Mouse (Mus musculus): Measurements from ENCODE around the gene Tfpi2. TPM values are rescaled to one million over a fixed set of nuclear protein-coding genes. Genes with fewer than 3 reads are reported as not detected.

Gene Tfpi2
- polyA plus RNA-seq, 1 experiment from 2014 or later: 5.7 TPM

GRCm38 (mm10) chr6:4003445-4003844 is 14.7 kb upstream of the Tfpi2 start:
- ATAC-seq (ENCODE audit: insufficient number of reproducible peaks, insufficient read depth, low FRiP score, low read depth): no peak
- H3K9ac ChIP-seq (ENCODE audit: low read length): no peak overlapping the region
- H3K4me2 ChIP-seq (ENCODE audit: low read length): peak overlapping the region; percentile 75
- no peaks in the 10 kb centered on the region for H3K27me3 ChIP-seq (ENCODE audit: control insufficient read depth, insufficient read depth, low read length)
- H3K27ac ChIP-seq (replicated peaks in 1 of 2; ENCODE audit: control insufficient read depth in 1 of 2, insufficient read depth in 1 of 2, low read depth in 2 of 2, low read length in 2 of 2): peak overlapping the region; percentile 93 to 96
- no peaks in the 10 kb centered on the region for H3K9me3 ChIP-seq (ENCODE audit: control insufficient read depth, low read length)
- peaks cover 3% of the 10 kb centered on the region; the same call in 1 of the 2 replicates for H3K36me3 ChIP-seq (ENCODE audit: control insufficient read depth, insufficient read depth, low read length)
- WGBS: 39% methylated on average over 4 of the region's 4 CpGs
- peaks cover 4 to 13% of the 10 kb centered on the region in 2 experiments; a peak in 2 of 4 replicates for H3K4me1 ChIP-seq (ENCODE audit: control insufficient read depth in 2 of 2, insufficient read depth in 2 of 2, low read length in 2 of 2)
- H3K4me3 ChIP-seq (ENCODE audit: control insufficient read depth in 1 of 2, insufficient read depth in 1 of 2, low read depth in 1 of 2, low read length in 2 of 2): peak overlapping the region; percentile 62 to 72

GRCm38 (mm10) chr6:4000716-4001115 is 12.0 kb upstream of the Tfpi2 start:
- no peaks in the 10 kb centered on the region for H3K36me3 ChIP-seq (ENCODE audit: control insufficient read depth, insufficient read depth, low read length)
- no peak overlapping the region for H3K27ac ChIP-seq (replicated peaks in 1 of 2; ENCODE audit: control insufficient read depth in 1 of 2, insufficient read depth in 1 of 2, low read depth in 2 of 2, low read length in 2 of 2)
- no peaks in the 10 kb centered on the region for H3K27me3 ChIP-seq (ENCODE audit: control insufficient read depth, insufficient read depth, low read length)
- H3K4me3 ChIP-seq (ENCODE audit: control insufficient read depth in 1 of 2, insufficient read depth in 1 of 2, low read depth in 1 of 2, low read length in 2 of 2): no peak overlapping the region
- H3K4me2 ChIP-seq (ENCODE audit: low read length): no peak overlapping the region
- no peaks in the 10 kb centered on the region for H3K9me3 ChIP-seq (ENCODE audit: control insufficient read depth, low read length)
- 66% methylated on average over 3 of the region's 3 CpGs for WGBS
- H3K4me1 ChIP-seq (ENCODE audit: control insufficient read depth in 2 of 2, insufficient read depth in 2 of 2, low read length in 2 of 2): peaks cover 4 to 5% of the 10 kb centered on the region in 2 experiments; a peak in 2 of 4 replicates
- no peak for ATAC-seq (ENCODE audit: insufficient number of reproducible peaks, insufficient read depth, low FRiP score, low read depth)
- no peak overlapping the region for H3K9ac ChIP-seq (ENCODE audit: low read length)

- Histone ChIP-seq H3K9me3 (ENCODE audit: control insufficient read depth, low read length) (no peaks in the 10 kb centered on the region), H3K36me3 (ENCODE audit: control insufficient read depth, insufficient read depth, low read length) (no peaks in the 10 kb centered on the region), H3K27me3 (ENCODE audit: control insufficient read depth, insufficient read depth, low read length) (no peaks in the 10 kb centered on the region), H3K9ac (ENCODE audit: low read length) (no peak overlapping the region), H3K4me2 (ENCODE audit: low read length) (no peak overlapping the region), H3K4me1 (ENCODE audit: control insufficient read depth in 2 of 2, insufficient read depth in 2 of 2, low read length in 2 of 2) (no peaks in the 10 kb centered on the region), H3K4me3 (ENCODE audit: control insufficient read depth in 1 of 2, insufficient read depth in 1 of 2, low read depth in 1 of 2, low read length in 2 of 2) (no peak overlapping the region), H3K27ac (replicated peaks in 1 of 2; ENCODE audit: control insufficient read depth in 1 of 2, insufficient read depth in 1 of 2, low read depth in 2 of 2, low read length in 2 of 2) (no peak overlapping the region)
- 64% methylated on average over 6 of the region's 6 CpGs for WGBS
- no peak for ATAC-seq (ENCODE audit: insufficient number of reproducible peaks, insufficient read depth, low FRiP score, low read depth)
Observed at GRCm38 (mm10) chr6:3999296-3999695, 10.6 kb upstream of the Tfpi2 start.

GRCm38 (mm10) chr6:3998089-3998488 is 9.4 kb upstream of the Tfpi2 start:
- Histone ChIP-seq H3K4me3 (ENCODE audit: control insufficient read depth in 1 of 2, insufficient read depth in 1 of 2, low read depth in 1 of 2, low read length in 2 of 2) (no peak overlapping the region), H3K9ac (ENCODE audit: low read length) (no peak overlapping the region), H3K4me2 (ENCODE audit: low read length) (no peak overlapping the region), H3K27me3 (ENCODE audit: control insufficient read depth, insufficient read depth, low read length) (no peaks in the 10 kb centered on the region), H3K36me3 (ENCODE audit: control insufficient read depth, insufficient read depth, low read length) (no peaks in the 10 kb centered on the region), H3K27ac (replicated peaks in 1 of 2; ENCODE audit: control insufficient read depth in 1 of 2, insufficient read depth in 1 of 2, low read depth in 2 of 2, low read length in 2 of 2) (no peak overlapping the region), H3K9me3 (ENCODE audit: control insufficient read depth, low read length) (no peaks in the 10 kb centered on the region), H3K4me1 (ENCODE audit: control insufficient read depth in 2 of 2, insufficient read depth in 2 of 2, low read length in 2 of 2) (no peaks in the 10 kb centered on the region)
- ATAC-seq (ENCODE audit: insufficient number of reproducible peaks, insufficient read depth, low FRiP score, low read depth): no peak
- 77% methylated on average over 4 of the region's 4 CpGs for WGBS

DNA sequence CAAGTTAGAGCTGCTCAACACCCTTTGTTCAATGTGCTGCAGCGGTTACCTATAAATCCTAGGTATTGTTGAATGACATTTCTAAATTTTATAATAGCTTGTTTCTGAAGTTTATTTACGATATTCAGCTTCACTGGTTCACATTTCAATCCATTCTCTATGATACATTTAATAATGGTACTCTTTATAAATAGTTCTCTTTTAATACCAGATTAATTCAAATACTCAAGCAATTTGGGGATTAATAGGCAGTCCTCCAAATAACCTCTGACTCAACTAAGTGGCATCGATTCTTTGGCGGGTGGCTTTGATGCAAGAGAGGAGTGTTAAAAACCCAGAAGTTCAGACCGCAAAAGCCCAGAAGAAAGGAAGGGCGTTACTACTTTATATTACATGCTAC is 4.8 kb upstream of the Tfpi2 start, which contains the start of gene Gngt1:
Gene Gngt1, plus strand, starts transcription at position 301 of the 400 bp plus-strand sequence.
- Histone ChIP-seq H3K27me3 (ENCODE audit: control insufficient read depth, insufficient read depth, low read length) (no peaks in the 10 kb centered on the region), H3K4me2 (ENCODE audit: low read length) (no peak within 1 kb of the TSS), H3K27ac (replicated peaks in 1 of 2; ENCODE audit: control insufficient read depth in 1 of 2, insufficient read depth in 1 of 2, low read depth in 2 of 2, low read length in 2 of 2) (no peak within 1 kb of the TSS), H3K9me3 (ENCODE audit: control insufficient read depth, low read length) (no peaks in the 10 kb centered on the region), H3K36me3 (ENCODE audit: control insufficient read depth, insufficient read depth, low read length) (no peaks in the 10 kb centered on the region), H3K4me1 (ENCODE audit: control insufficient read depth in 2 of 2, insufficient read depth in 2 of 2, low read length in 2 of 2) (no peaks in the 10 kb centered on the region), H3K9ac (ENCODE audit: low read length) (no peak within 1 kb of the TSS), H3K4me3 (ENCODE audit: control insufficient read depth in 1 of 2, insufficient read depth in 1 of 2, low read depth in 1 of 2, low read length in 2 of 2) (no peak within 1 kb of the TSS)
- ATAC-seq (ENCODE audit: insufficient number of reproducible peaks, insufficient read depth, low FRiP score, low read depth): no peak
- WGBS: 88% methylated on average over 6 of the region's 6 CpGs

DNA sequence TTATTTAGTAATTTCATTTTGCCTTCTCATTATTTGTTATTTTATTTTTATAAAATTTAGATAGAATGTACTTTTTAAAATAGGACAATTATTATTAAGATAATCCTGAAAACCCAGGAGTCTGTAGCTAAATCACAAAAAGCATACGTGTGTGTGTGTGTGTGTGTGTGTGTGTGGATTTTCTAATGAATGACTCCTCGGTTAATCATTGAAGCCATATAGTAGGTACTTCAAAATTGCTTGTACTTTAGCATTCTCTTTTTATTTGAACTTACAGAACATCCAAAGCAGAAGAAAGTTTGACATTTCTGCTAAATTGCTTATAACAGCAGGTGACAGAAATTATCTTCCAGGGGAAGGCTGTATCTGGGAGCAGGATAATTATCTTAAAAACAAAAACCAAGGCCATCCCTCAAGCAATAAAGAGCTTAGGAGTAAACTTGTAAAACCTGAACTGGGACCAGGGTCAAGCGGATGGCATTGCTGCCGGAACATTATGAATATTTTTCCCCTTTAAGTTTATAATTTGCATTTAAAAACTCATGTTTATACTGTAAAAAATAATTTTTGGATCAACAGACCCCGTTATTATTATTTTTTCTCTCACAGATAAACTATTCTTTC is 5.9 kb downstream of the Tfpi2 start:
- Histone ChIP-seq H3K4me1 (ENCODE audit: control insufficient read depth in 2 of 2, insufficient read depth in 2 of 2, low read length in 2 of 2) (no peaks in the 10 kb centered on the region), H3K9ac (ENCODE audit: low read length) (no peak overlapping the region), H3K27me3 (ENCODE audit: control insufficient read depth, insufficient read depth, low read length) (no peaks in the 10 kb centered on the region), H3K27ac (replicated peaks in 1 of 2; ENCODE audit: control insufficient read depth in 1 of 2, insufficient read depth in 1 of 2, low read depth in 2 of 2, low read length in 2 of 2) (no peak overlapping the region), H3K36me3 (ENCODE audit: control insufficient read depth, insufficient read depth, low read length) (no peaks in the 10 kb centered on the region), H3K4me3 (ENCODE audit: control insufficient read depth in 1 of 2, insufficient read depth in 1 of 2, low read depth in 1 of 2, low read length in 2 of 2) (no peak overlapping the region), H3K9me3 (ENCODE audit: control insufficient read depth, low read length) (no peaks in the 10 kb centered on the region), H3K4me2 (ENCODE audit: low read length) (no peak overlapping the region)
- no peak for ATAC-seq (ENCODE audit: insufficient number of reproducible peaks, insufficient read depth, low FRiP score, low read depth)
- 80% methylated on average over 5 of the region's 5 CpGs for WGBS

DNA sequence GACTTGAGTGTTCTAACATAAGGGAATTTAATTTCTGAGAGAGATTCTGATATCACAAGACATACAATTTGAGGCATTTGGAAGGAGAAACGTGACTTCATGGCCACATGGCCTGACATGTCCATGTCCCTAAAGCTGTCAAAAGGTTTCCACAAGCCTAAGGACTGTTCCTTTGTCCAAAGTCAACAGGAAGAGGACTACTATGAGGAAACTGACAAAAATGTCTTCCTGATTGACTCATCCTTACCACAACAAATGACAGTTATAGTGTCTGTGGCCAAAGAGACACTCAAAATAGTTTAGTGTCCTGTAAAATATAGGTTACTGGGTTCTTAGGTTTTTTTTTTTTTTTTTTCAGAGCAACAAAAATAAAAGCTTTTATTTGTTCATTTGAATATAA is 15.0 kb downstream of the Tfpi2 start:
- H3K27me3 ChIP-seq (ENCODE audit: control insufficient read depth, insufficient read depth, low read length): no peaks in the 10 kb centered on the region
- no peak overlapping the region for H3K4me3 ChIP-seq (ENCODE audit: control insufficient read depth in 1 of 2, insufficient read depth in 1 of 2, low read depth in 1 of 2, low read length in 2 of 2)
- H3K36me3 ChIP-seq (ENCODE audit: control insufficient read depth, insufficient read depth, low read length): no peaks in the 10 kb centered on the region
- no peak overlapping the region for H3K4me2 ChIP-seq (ENCODE audit: low read length)
- no peak overlapping the region for H3K27ac ChIP-seq (replicated peaks in 1 of 2; ENCODE audit: control insufficient read depth in 1 of 2, insufficient read depth in 1 of 2, low read depth in 2 of 2, low read length in 2 of 2)
- no peak overlapping the region for H3K9ac ChIP-seq (ENCODE audit: low read length)
- 54% methylated on average over 1 of the region's 1 CpGs for WGBS
- ATAC-seq (ENCODE audit: insufficient number of reproducible peaks, insufficient read depth, low FRiP score, low read depth): no peak
- H3K9me3 ChIP-seq (ENCODE audit: control insufficient read depth, low read length): no peaks in the 10 kb centered on the region
- no peaks in the 10 kb centered on the region for H3K4me1 ChIP-seq (ENCODE audit: control insufficient read depth in 2 of 2, insufficient read depth in 2 of 2, low read length in 2 of 2)
